Mouse (Mus musculus): ENCODE data around the gene Zfp202.

The Zfp202 gene

GRCm38 (mm10) chr9:40240311-40240710 lies 48.2 kb downstream of the Zfp202 start:
- no peak for DNase-seq (ENCODE audit: low spot score)

GRCm38 (mm10) chr9:40241223-40241801 lies 49.2 kb downstream of the Zfp202 start:
- no peak for DNase-seq (ENCODE audit: low spot score)

GRCm38 (mm10) chr9:40241951-40242888 lies 50.1 kb downstream of the Zfp202 start:
- DNase-seq (ENCODE audit: low spot score): no peak

- DNase-seq (ENCODE audit: low spot score): no peak
These were observed 53.4 kb downstream of the Zfp202 start for GRCm38 (mm10) chr9:40245466-40245865.

- DNase-seq (ENCODE audit: low spot score): no peak
These were observed 54.0 kb downstream of the Zfp202 start for GRCm38 (mm10) chr9:40245974-40246665.

- no peak for DNase-seq (ENCODE audit: low spot score)
These were observed 54.6 kb downstream of the Zfp202 start for GRCm38 (mm10) chr9:40246702-40247101.

- no peak for DNase-seq (ENCODE audit: low spot score)
These were observed 57.0 kb downstream of the Zfp202 start for GRCm38 (mm10) chr9:40249106-40249505.

GRCm38 (mm10) chr9:40252459-40252858 lies 60.3 kb downstream of the Zfp202 start:
- no peak for DNase-seq (ENCODE audit: low spot score)
